Mouse (Mus musculus): ENCODE measurements around the gene RPS10-NUDT3. TPM values are rescaled to one million over a fixed set of nuclear protein-coding genes. Genes with fewer than 3 reads are reported as not detected.

Gene RPS10-NUDT3
- polyA plus RNA-seq, 1 experiment = not detected

DNA sequence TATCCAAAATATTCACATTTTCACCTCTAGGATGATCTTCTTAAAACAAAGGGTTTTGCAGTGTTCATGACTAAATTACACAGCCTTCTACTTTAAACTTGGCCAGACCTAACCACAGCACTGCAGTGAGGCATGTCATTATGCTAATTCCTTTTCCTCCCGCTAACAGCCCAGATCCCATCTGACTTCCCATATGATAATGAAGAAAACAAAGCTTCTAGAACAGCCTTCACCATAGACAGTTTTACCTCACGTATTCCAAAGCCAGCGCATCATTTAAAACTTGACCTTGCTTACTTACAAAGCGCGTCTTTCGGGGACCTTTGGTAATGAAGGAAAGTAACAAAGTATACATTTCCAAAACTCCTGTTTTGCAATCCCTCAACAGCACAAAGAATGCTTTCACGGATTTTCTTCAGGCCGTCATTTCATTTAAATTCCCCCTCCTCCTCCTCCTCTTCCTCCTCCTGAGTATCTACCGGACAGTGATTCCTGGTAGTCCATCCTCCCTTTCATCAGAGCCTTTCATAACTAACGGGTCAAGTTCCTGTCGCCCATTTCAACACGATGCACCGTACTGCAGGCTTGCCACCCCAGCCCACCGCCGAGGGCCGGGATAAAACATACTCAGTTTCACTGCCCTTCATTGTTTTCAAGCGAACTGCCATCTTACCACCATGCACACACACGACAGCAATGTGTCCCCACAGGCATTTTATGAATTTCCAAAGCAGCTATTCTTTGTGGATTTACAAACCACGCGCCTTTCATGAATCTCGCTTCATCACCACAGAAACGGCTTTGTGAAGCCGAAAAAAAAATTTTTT is 13.1 kb downstream of the RPS10-NUDT3 start:
- H3K4me1 ChIP-seq (ENCODE audit: control insufficient read depth, insufficient read depth, low read length) = peaks cover 10% of the 10 kb centered on the region
- peak overlapping the region; percentile 76 for H3K27ac ChIP-seq (ENCODE audit: control insufficient read depth, insufficient read depth, low read depth, low read length)

DNA sequence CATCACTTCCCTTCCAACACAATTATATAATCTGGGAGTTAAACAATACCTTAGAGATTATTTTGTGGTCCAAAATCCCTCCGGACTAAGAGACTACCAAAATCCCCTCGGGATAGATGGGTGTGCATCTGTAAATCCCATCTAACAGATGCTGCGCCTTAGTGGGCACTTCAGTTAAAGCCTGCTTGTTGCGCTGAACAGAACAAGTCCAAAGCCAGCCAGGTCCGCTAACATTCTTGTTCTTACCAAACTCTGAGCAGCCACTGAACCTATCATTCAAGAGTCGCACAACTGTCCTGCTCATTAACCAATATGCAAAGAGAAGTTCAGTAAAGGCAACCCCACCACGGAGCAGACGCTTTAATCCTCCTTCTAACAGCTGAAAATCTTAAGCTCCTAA is 13.9 kb downstream of the RPS10-NUDT3 start:
- H3K4me3 ChIP-seq (ENCODE audit: control insufficient read depth, low read depth, low read length) = peak overlapping the region; percentile 28
- H3K27me3 ChIP-seq (ENCODE audit: control insufficient read depth, insufficient read depth, low read length) = no peaks in the 10 kb centered on the region
- peak overlapping the region; percentile 22; the same call in 1 of the 2 replicates for H3K27ac ChIP-seq (ENCODE audit: control insufficient read depth, insufficient read depth, low read depth, low read length)
- TF ChIP-seq CTCF (IDR thresholded peaks at IDR 0.05; ENCODE audit: control insufficient read depth, insufficient read depth, insufficient replicate concordance, low read depth, low read length) (no peak), POLR2A (IDR thresholded peaks at IDR 0.05; ENCODE audit: control insufficient read depth, low read depth, low read length) (no peak)
- no peaks in the 10 kb centered on the region for H3K36me3 ChIP-seq (ENCODE audit: control insufficient read depth, insufficient read depth, low read length)
- H3K4me1 ChIP-seq (ENCODE audit: control insufficient read depth, insufficient read depth, low read length) = peaks cover 10% of the 10 kb centered on the region

More for the DNA sequence above, 13.1 kb downstream of the RPS10-NUDT3 start:
- Histone ChIP-seq H3K27me3 (ENCODE audit: control insufficient read depth, insufficient read depth, low read length) (no peaks in the 10 kb centered on the region), H3K36me3 (ENCODE audit: control insufficient read depth, insufficient read depth, low read length) (no peaks in the 10 kb centered on the region), H3K4me3 (ENCODE audit: control insufficient read depth, low read depth, low read length) (peak overlapping the region; percentile 93)
- TF ChIP-seq POLR2A (IDR thresholded peaks at IDR 0.05; ENCODE audit: control insufficient read depth, low read depth, low read length) = no peak
- no peak for TF ChIP-seq CTCF (IDR thresholded peaks at IDR 0.05; ENCODE audit: control insufficient read depth, insufficient read depth, insufficient replicate concordance, low read depth, low read length)

DNA sequence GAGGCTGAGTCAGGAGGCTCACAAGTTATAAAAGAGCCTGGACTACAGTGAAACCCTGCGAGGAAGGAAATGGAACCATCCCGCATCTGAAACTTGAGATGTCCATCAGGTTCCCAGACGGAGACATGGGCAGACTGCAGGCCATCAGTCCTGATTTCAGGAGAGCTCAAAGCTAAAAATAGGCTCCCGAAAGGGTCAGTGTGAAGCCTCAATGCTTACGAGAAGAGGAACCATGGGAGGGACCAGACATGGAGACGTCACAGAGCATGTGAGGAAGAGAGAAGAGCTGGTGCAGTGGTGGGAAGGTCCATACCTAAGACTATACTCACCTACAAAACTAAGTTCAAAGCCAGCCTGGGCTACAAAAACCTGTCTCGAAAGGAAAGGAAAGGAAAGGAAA is 19.6 kb downstream of the RPS10-NUDT3 start:
- TF ChIP-seq POLR2A (IDR thresholded peaks at IDR 0.05; ENCODE audit: control insufficient read depth, low read depth, low read length) (no peak), CTCF (IDR thresholded peaks at IDR 0.05; ENCODE audit: control insufficient read depth, insufficient read depth, insufficient replicate concordance, low read depth, low read length) (no peak)
- H3K27ac ChIP-seq (ENCODE audit: control insufficient read depth, insufficient read depth, low read depth, low read length) = no peak overlapping the region
- H3K4me1 ChIP-seq (ENCODE audit: control insufficient read depth, insufficient read depth, low read length) = peaks cover 7% of the 10 kb centered on the region; the same call in 1 of the 2 replicates
- no peaks in the 10 kb centered on the region; the same call in 1 of the 2 replicates for H3K36me3 ChIP-seq (ENCODE audit: control insufficient read depth, insufficient read depth, low read length)
- H3K27me3 ChIP-seq (ENCODE audit: control insufficient read depth, insufficient read depth, low read length) = no peaks in the 10 kb centered on the region
- H3K4me3 ChIP-seq (ENCODE audit: control insufficient read depth, low read depth, low read length) = no peak overlapping the region

DNA sequence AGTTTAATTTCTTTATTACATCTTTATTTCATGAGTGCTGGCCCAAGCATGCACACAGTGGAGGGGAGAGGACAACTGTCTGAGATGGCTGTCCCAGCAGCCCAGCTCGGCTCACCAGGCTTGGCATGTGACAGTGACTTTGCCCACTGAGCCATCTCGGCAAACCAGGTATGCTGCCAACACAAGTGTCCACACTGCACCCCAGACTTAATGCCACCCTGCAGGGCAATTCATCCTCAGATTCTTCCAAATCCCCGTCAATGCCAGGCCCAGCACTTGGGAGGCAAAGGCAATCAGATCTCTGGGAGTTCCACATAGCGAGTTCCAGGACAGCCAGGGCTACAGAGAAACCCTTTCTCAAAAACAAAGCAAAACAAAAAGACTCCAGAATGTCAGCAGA is 22.0 kb downstream of the RPS10-NUDT3 start:
- peaks cover 4% of the 10 kb centered on the region; the same call in 1 of the 2 replicates for H3K4me1 ChIP-seq (ENCODE audit: control insufficient read depth, insufficient read depth, low read length)
- no peak overlapping the region for H3K4me3 ChIP-seq (ENCODE audit: control insufficient read depth, low read depth, low read length)
- H3K27me3 ChIP-seq (ENCODE audit: control insufficient read depth, insufficient read depth, low read length) = no peaks in the 10 kb centered on the region
- H3K27ac ChIP-seq (ENCODE audit: control insufficient read depth, insufficient read depth, low read depth, low read length) = no peak overlapping the region
- no peaks in the 10 kb centered on the region; the same call in 1 of the 2 replicates for H3K36me3 ChIP-seq (ENCODE audit: control insufficient read depth, insufficient read depth, low read length)
- TF ChIP-seq CTCF (IDR thresholded peaks at IDR 0.05; ENCODE audit: control insufficient read depth, insufficient read depth, insufficient replicate concordance, low read depth, low read length) = no peak
- TF ChIP-seq POLR2A (IDR thresholded peaks at IDR 0.05; ENCODE audit: control insufficient read depth, low read depth, low read length) = no peak

DNA sequence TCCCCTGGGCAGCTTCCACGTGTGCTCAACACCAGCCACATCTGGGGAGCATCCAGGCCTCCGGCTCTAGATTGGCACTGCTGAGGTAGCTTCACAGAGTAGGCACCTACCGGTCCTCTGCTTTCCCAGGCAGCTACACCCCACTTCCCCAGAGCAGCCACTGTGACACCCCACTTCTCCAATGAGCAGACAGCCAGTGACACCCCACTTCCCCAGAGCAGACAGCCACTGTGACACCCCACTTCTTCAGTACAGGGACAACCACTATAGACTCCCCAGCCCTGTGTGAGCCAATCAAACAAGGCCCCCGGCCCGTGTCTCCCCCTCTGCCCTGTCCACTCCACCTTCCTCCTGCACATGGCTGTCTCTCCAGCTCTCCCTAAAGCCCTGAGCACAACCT is 23.0 kb downstream of the RPS10-NUDT3 start:
- Histone ChIP-seq H3K27ac (ENCODE audit: control insufficient read depth, insufficient read depth, low read depth, low read length) (no peak overlapping the region), H3K4me3 (ENCODE audit: control insufficient read depth, low read depth, low read length) (no peak overlapping the region), H3K4me1 (ENCODE audit: control insufficient read depth, insufficient read depth, low read length) (peaks cover 4% of the 10 kb centered on the region; the same call in 1 of the 2 replicates), H3K36me3 (ENCODE audit: control insufficient read depth, insufficient read depth, low read length) (no peaks in the 10 kb centered on the region; the same call in 1 of the 2 replicates), H3K27me3 (ENCODE audit: control insufficient read depth, insufficient read depth, low read length) (no peaks in the 10 kb centered on the region)
- TF ChIP-seq CTCF (IDR thresholded peaks at IDR 0.05; ENCODE audit: control insufficient read depth, insufficient read depth, insufficient replicate concordance, low read depth, low read length) = no peak

DNA sequence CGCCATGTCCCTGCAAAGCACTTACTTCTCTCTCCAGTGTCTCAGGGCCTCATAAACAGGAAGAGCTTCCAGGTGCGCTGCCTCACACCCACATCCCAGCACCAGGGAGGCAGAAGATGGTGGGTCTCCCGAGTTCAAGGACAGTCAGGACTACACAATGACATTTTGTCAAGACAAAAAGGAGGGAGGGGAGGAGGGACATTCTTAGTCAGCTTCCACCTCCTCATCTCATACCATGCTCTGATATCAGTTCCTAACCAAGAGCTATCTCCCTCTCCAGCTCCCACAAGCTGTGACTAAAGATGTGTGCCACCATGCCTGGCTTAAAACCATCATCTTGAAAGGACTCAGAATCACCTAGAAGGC is 23.5 kb downstream of the RPS10-NUDT3 start:
- peaks cover 4% of the 10 kb centered on the region; the same call in 1 of the 2 replicates for H3K4me1 ChIP-seq (ENCODE audit: control insufficient read depth, insufficient read depth, low read length)
- no peak overlapping the region for H3K27ac ChIP-seq (ENCODE audit: control insufficient read depth, insufficient read depth, low read depth, low read length)
- H3K27me3 ChIP-seq (ENCODE audit: control insufficient read depth, insufficient read depth, low read length) = no peaks in the 10 kb centered on the region
- TF ChIP-seq CTCF (IDR thresholded peaks at IDR 0.05; ENCODE audit: control insufficient read depth, insufficient read depth, insufficient replicate concordance, low read depth, low read length) (no peak), POLR2A (IDR thresholded peaks at IDR 0.05; ENCODE audit: control insufficient read depth, low read depth, low read length) (no peak)
- H3K4me3 ChIP-seq (ENCODE audit: control insufficient read depth, low read depth, low read length) = no peak overlapping the region
- no peaks in the 10 kb centered on the region; the same call in 1 of the 2 replicates for H3K36me3 ChIP-seq (ENCODE audit: control insufficient read depth, insufficient read depth, low read length)

DNA sequence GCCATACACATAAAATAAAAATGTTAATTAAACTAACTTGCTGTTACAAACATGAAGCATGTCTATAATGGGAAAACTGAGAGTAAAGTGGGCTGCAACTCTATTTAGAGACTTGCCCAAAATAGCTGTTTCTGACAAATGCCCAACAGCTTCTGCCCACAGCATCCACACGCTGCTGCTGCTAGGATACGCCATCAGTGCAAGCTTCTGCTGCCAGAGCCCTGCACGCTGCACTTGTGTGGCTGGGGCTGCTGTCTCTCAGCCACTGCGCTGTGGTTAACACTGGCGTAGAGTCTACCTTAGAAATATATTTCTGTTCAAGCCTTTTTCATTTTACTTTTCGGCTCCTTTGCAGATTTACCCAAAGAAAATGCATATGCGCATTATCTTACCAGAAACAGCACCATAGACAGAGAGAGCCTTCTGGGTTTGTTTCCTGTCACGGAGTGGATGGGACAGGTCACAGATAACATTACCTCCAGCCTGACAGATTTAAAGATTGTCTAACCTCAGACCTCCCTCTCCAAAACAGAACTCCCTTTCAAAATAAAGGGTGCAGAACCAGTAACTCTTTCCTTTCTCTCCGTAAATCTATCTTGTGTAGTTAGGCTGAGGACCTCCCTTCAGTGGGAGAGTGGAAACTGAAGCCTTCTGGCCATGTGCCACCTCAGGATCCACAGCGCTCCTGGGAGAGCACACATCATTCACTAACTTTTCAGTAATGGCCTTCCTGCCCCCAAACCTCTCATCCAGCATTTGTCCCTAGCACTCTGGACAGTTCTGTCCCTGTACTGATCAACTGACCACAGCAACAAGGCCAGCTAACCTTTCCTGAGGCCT is 24.1 kb downstream of the RPS10-NUDT3 start:
- Histone ChIP-seq H3K27me3 (ENCODE audit: control insufficient read depth, insufficient read depth, low read length) (no peaks in the 10 kb centered on the region), H3K4me3 (ENCODE audit: control insufficient read depth, low read depth, low read length) (no peak overlapping the region), H3K27ac (ENCODE audit: control insufficient read depth, insufficient read depth, low read depth, low read length) (no peak overlapping the region), H3K36me3 (ENCODE audit: control insufficient read depth, insufficient read depth, low read length) (no peaks in the 10 kb centered on the region; the same call in 1 of the 2 replicates), H3K4me1 (ENCODE audit: control insufficient read depth, insufficient read depth, low read length) (peaks cover 4% of the 10 kb centered on the region; the same call in 1 of the 2 replicates)
- TF ChIP-seq CTCF (IDR thresholded peaks at IDR 0.05; ENCODE audit: control insufficient read depth, insufficient read depth, insufficient replicate concordance, low read depth, low read length) (no peak), POLR2A (IDR thresholded peaks at IDR 0.05; ENCODE audit: control insufficient read depth, low read depth, low read length) (no peak)

All from testis, adult 2 months (tissue).